Mouse (Mus musculus) megakaryocyte progenitor cell, adult 5-6 weeks (primary cell): ENCODE results near the gene Tmem176a. TPM values are rescaled to one million over a fixed set of nuclear protein-coding genes. Genes with fewer than 3 reads are reported as not detected.
A peak's percentile ranks its signal among the peaks of the same experiment; 100 is the strongest.
"Not testable (repeated sequence)": the region's sequence is repeated elsewhere in the genome, so short reads cannot be mapped to it uniquely, and the experiment has no call there.

Experiments used
- ATAC-seq: replicated peaks from 2 replicates; pipeline ENCODE4 v1.8.0; 2016; ENCODE audit warnings: mild to moderate bottlenecking, moderate TSS enrichment, inconsistent platforms; ENCODE audit not compliant: poor library complexity
- total RNA-seq, 2 experiments: library from RNA; stranded (forward) in 1 of 2; stranded (reverse) in 1 of 2; fragments of 157-497, 149-512 nt in 1 of 2; fragments of 200-1000 nt in 1 of 2; gene quantifications; 2 replicates each; pipeline versions ENCODE4 v1.2.3 to v1.2.4; 2015 to 2017

Tmem176a gene
- total RNA-seq (2015) (33.2 and 39.1 TPM in 2 replicates), total RNA-seq (2017) (22.1 and 27.5 TPM in 2 replicates)

GRCm38 (mm10) chr6:48840371-48840969 lies at the start of gene Tmem176a:
Tmem176a (plus strand) TSS chr6:48840919.
- ATAC-seq: peak; percentile 31; the same call in 1 of the 2 replicates

- ATAC-seq: peak; percentile 78
These were observed 38.8 kb upstream of the Tmem176a start for GRCm38 (mm10) chr6:48801897-48802296.

GRCm38 (mm10) chr6:48803406-48804051 lies 37.2 kb upstream of the Tmem176a start:
- ATAC-seq: no peak

GRCm38 (mm10) chr6:48804346-48804745 lies 36.4 kb upstream of the Tmem176a start:
- ATAC-seq: no peak

GRCm38 (mm10) chr6:48806746-48807145 lies 34.0 kb upstream of the Tmem176a start:
- ATAC-seq: no peak

- ATAC-seq: no peak
These were observed 31.1 kb upstream of the Tmem176a start for GRCm38 (mm10) chr6:48809494-48810219.

GRCm38 (mm10) chr6:48815013-48815412 lies 25.7 kb upstream of the Tmem176a start:
- no peak for ATAC-seq

- ATAC-seq: peak; percentile 99
These were observed 22.9 kb upstream of the Tmem176a start for GRCm38 (mm10) chr6:48817815-48818214.

GRCm38 (mm10) chr6:48821991-48822785 lies 18.5 kb upstream of the Tmem176a start:
- ATAC-seq: not testable (repeated sequence)

GRCm38 (mm10) chr6:48825016-48825415 lies 15.7 kb upstream of the Tmem176a start:
- no peak for ATAC-seq

GRCm38 (mm10) chr6:48828976-48829375 lies 11.7 kb upstream of the Tmem176a start:
- ATAC-seq: no peak

GRCm38 (mm10) chr6:48829651-48830050 lies 11.1 kb upstream of the Tmem176a start:
- no peak for ATAC-seq

- no peak for ATAC-seq
These were observed 10.5 kb upstream of the Tmem176a start for GRCm38 (mm10) chr6:48830241-48830640.

- ATAC-seq: no peak
These were observed 9.6 kb upstream of the Tmem176a start for GRCm38 (mm10) chr6:48831141-48831540.

GRCm38 (mm10) chr6:48832426-48832825 lies 8.3 kb upstream of the Tmem176a start:
- peak; percentile 77 for ATAC-seq

- peak; percentile 40 for ATAC-seq
These were observed 7.2 kb upstream of the Tmem176a start for GRCm38 (mm10) chr6:48833515-48833914.

GRCm38 (mm10) chr6:48835241-48835640 lies 5.5 kb upstream of the Tmem176a start:
- ATAC-seq: no peak

GRCm38 (mm10) chr6:48836146-48836545 lies 4.6 kb upstream of the Tmem176a start:
- ATAC-seq: no peak

GRCm38 (mm10) chr6:48837516-48837915 lies 3.2 kb upstream of the Tmem176a start:
- ATAC-seq: no peak

- ATAC-seq: no peak
These were observed 2.2 kb upstream of the Tmem176a start for GRCm38 (mm10) chr6:48838321-48839080.
